Mouse (Mus musculus): Measurements from ENCODE around the gene Vmn2r74. TPM values are rescaled to one million over a fixed set of nuclear protein-coding genes. Genes with fewer than 3 reads are reported as not detected.

Gene Vmn2r74
- polyA plus RNA-seq (2012; rRNA removed): not detected in 2 replicates

DNA sequence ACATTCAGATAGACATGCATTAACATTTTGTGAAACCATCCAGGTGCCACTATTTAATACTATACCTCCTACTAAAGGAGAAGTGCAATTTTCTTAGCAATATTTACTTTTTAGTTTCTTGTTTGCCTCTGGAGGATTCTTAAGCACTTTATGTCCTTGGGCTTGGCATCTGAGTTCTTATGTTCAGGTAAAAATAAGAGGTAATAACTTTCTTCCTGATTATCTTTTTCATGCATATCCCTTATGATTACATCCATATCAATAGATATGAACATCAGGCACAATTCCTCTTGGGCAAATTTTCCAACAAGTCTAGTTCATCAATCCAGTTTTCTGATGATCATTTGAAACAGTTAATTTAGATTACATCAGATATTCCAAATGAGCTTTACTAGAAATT lies at the start of gene Vmn2r74:
Gene Vmn2r74 (minus strand): TSS at position 101 of the 400 bp plus-strand sequence.
- no peak within 1 kb of the TSS for H3K27ac ChIP-seq (ENCODE audit: insufficient read depth, low read length)
- TF ChIP-seq CTCF (IDR thresholded peaks at IDR 0.05; ENCODE audit: extremely low read depth, insufficient read depth, low read length) (no peak), POLR2A (IDR thresholded peaks at IDR 0.05; ENCODE audit: extremely low read depth, insufficient read depth, low read length) (no peak)
- no peak within 1 kb of the TSS for H3K4me3 ChIP-seq (ENCODE audit: insufficient read depth, low read length)
- no peaks in the 10 kb centered on the region for H3K4me1 ChIP-seq (ENCODE audit: control insufficient read depth, insufficient read depth, low read length)

DNA sequence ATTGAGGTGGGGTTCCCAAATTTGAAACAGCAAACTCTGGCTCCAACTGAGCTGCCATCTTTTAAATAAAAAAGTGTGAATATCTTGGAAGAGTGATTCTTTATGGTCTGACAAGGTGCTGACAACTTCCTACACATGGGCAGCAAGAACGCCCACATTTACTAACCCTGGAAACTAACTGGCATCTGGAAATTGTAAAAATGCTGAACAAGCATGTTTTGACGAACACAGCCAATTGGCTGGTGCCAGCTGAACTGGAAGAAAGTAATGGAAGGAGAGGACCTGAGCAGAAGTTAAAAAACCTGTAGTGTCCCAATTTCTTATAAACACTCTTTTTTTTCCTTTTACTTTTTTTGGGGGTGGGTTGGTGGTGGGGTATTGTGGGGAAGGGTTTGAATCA lies 46.1 kb upstream of the Vmn2r74 start:
- Histone ChIP-seq H3K4me3 (ENCODE audit: insufficient read depth, low read length) (no peak overlapping the region), H3K27ac (ENCODE audit: insufficient read depth, low read length) (no peak overlapping the region), H3K4me1 (ENCODE audit: control insufficient read depth, insufficient read depth, low read length) (no peaks in the 10 kb centered on the region)
- TF ChIP-seq CTCF (IDR thresholded peaks at IDR 0.05; ENCODE audit: extremely low read depth, insufficient read depth, low read length) (no peak), POLR2A (IDR thresholded peaks at IDR 0.05; ENCODE audit: extremely low read depth, insufficient read depth, low read length) (no peak)

Other genes starting within 250 kb of the Vmn2r74 start
- not detected in 2 replicates for gene Vmn2r72, start 206.5 kb downstream of the Vmn2r74 start, polyA plus RNA-seq (2012; rRNA removed)
- gene Vmn2r73, start 85.4 kb downstream of the Vmn2r74 start, polyA plus RNA-seq (2012; rRNA removed): not detected in 2 replicates
- not detected in 2 replicates for gene Vmn2r75, start 210.1 kb upstream of the Vmn2r74 start, polyA plus RNA-seq (2012; rRNA removed)